Mouse (Mus musculus): ENCODE results near the gene Ltb. TPM values are rescaled to one million over a fixed set of nuclear protein-coding genes. Genes with fewer than 3 reads are reported as not detected.

The Ltb gene
- polyA plus RNA-seq, 1 experiment from 2014 or later = 0.45 TPM

- Histone ChIP-seq H3K4me1 (peaks cover 14% of the 10 kb centered on the region), H3K9me3 (replicated peaks) (no peaks in the 10 kb centered on the region), H3K27me3 (ENCODE audit: low read depth, poor library complexity, severe bottlenecking) (peaks cover 94% of the 10 kb centered on the region), H3K27ac (no peak within 1 kb of the TSS), H3K36me3 (no peaks in the 10 kb centered on the region), H3K4me3 (no peak within 1 kb of the TSS)
- DNase-seq (ENCODE audit: low spot score) = no peak
- 34% methylated on average over 13 of the region's 13 CpGs for WGBS
Measured at GRCm38 (mm10) chr17:35201787-35202186, 7.5 kb downstream of the Ltb start, which contains the start of gene Tnf. Gene Tnf, minus strand, starts transcription at chr17:35202007.

GRCm38 (mm10) chr17:35202442-35202841 lies 8.2 kb downstream of the Ltb start:
- no peak for DNase-seq (ENCODE audit: low spot score)
- peaks cover 87% of the 10 kb centered on the region for H3K27me3 ChIP-seq (ENCODE audit: low read depth, poor library complexity, severe bottlenecking)
- H3K27ac ChIP-seq = no peak overlapping the region
- peaks cover 10% of the 10 kb centered on the region for H3K4me1 ChIP-seq
- no peaks in the 10 kb centered on the region for H3K36me3 ChIP-seq
- 80% methylated on average over 4 of the region's 4 CpGs for WGBS
- H3K4me3 ChIP-seq = no peak overlapping the region
- H3K9me3 ChIP-seq (replicated peaks) = no peaks in the 10 kb centered on the region

DNA sequence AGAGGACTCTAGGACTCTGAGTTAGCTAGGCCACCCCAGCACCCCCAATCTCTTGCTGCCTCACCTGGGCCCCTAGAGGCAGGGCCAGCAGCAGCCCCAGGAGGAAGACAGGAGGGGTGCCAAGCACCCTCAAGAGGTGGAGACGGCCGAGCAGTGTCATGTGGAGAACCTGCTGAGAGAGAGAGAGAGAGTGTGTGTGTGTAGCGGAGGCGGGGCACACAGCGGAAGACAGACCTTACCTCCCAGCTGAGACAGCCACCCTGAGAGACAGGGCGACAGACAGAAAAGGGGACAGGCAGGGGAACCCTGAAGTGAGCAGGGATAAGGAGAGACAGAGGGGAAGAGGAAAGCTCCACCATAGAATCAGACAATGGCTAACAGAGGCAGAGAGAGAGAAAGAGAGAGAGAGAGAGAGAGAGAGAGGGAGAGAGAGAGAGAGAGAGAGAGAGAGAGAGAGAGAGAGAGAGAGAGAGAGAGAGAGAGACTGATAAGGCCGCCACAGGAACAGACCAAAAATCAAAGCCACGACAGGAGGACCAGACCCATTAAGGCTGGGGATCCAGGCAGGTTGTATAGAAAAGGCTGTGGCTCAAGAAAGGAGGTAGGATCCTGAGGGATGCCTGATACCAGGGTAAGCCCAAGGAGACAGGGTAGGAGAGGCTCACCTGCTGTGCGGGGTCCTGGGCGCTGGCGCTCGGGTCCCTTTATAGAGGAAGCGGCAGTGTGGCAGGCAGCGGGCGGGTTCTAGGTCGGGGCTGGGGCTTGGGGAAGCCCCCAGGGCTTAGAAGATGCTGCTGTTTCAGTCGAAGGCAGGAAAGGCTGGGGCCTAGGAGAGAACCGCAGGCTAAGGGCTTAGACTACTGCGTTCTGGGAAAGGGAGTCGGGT lies 10.5 kb downstream of the Ltb start, which contains the start of gene Lta:
Lta (minus strand) TSS at position 858 of the 886 bp plus-strand sequence.
- no peak within 1 kb of the TSS for H3K27ac ChIP-seq
- DNase-seq (ENCODE audit: low spot score) = no peak
- H3K36me3 ChIP-seq = no peaks in the 10 kb centered on the region
- peaks cover 67% of the 10 kb centered on the region for H3K27me3 ChIP-seq (ENCODE audit: low read depth, poor library complexity, severe bottlenecking)
- WGBS = 29% methylated on average over 20 of the region's 20 CpGs
- no peak within 1 kb of the TSS; the same call in 1 of the 2 replicates for H3K4me3 ChIP-seq
- no peaks in the 10 kb centered on the region for H3K9me3 ChIP-seq (replicated peaks)
- peaks cover 3% of the 10 kb centered on the region for H3K4me1 ChIP-seq

GRCm38 (mm10) chr17:35205380-35205769 lies 11.1 kb downstream of the Ltb start:
- WGBS = 56% methylated on average over 10 of the region's 10 CpGs
- H3K36me3 ChIP-seq = no peaks in the 10 kb centered on the region
- H3K27ac ChIP-seq = no peak overlapping the region
- no peaks in the 10 kb centered on the region for H3K9me3 ChIP-seq (replicated peaks)
- H3K4me3 ChIP-seq = no peak overlapping the region; the same call in 1 of the 2 replicates
- no peak for DNase-seq (ENCODE audit: low spot score)
- H3K27me3 ChIP-seq (ENCODE audit: low read depth, poor library complexity, severe bottlenecking) = peaks cover 61% of the 10 kb centered on the region
- peaks cover 3% of the 10 kb centered on the region for H3K4me1 ChIP-seq

DNA sequence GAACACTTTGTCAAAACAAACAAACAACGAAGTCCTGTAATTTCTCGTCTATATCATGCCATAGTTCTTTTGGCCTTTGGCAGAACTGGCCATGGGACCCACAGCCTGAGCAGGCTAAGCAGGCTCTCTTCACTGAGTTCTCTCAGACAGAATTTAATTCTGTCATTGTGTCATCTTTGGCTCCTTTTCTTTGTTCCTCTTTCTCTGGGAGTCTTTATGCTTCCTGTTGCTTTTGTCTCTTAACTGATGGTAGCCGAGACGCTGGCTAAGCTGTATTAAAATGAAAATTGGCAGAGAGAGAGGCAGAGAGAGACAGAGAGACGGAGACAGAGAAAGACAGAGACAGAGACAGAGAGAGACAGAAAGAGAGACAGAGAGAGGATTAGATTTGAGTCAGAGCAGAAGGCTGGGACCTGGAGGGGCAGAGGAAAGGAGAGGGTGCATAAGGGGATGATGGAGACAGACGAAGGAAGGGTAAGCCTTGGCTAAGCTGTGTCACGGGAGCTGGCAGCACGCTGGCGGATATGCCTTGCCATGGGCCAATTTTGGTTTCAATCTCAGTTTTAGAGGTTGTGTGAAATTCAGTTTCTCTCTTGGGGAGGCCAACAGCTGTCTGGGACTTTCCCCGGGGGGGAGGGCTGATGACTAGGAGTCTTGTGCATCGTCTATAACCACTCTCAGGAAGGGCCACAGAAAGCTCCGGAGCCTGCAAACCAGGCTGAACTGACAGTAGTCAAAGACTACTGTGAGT lies 15.7 kb downstream of the Ltb start:
- 85% methylated on average over 12 of the region's 12 CpGs for WGBS
- H3K9me3 ChIP-seq (replicated peaks) = no peaks in the 10 kb centered on the region
- peaks cover 15% of the 10 kb centered on the region for H3K27me3 ChIP-seq (ENCODE audit: low read depth, poor library complexity, severe bottlenecking)
- no peak for DNase-seq (ENCODE audit: low spot score)
- no peaks in the 10 kb centered on the region for H3K36me3 ChIP-seq
- peaks cover 8% of the 10 kb centered on the region for H3K4me1 ChIP-seq
- H3K27ac ChIP-seq = no peak overlapping the region
- no peak overlapping the region for H3K4me3 ChIP-seq

DNA sequence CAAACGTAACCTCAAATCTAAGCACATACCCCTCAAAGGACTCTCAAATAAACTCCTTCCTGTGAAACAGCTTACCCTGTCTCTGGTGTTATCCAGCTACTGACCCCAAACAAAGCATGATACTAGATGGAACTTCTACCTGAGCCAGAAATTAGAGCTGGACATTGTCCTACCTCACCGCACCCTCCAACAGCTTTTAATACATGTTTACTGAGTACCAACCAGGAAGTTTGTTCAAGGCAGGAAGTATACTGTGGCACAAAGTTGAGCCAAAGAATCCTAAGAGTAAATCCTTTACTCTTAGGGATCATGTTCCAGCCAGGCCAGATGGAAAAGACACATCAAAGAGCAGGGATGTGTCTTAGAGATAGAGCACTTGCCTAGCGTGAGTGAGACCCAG lies 16.4 kb downstream of the Ltb start:
- Histone ChIP-seq H3K27ac (no peak overlapping the region), H3K36me3 (no peaks in the 10 kb centered on the region), H3K4me3 (no peak overlapping the region), H3K4me1 (peaks cover 6% of the 10 kb centered on the region; the same call in 1 of the 2 replicates), H3K27me3 (ENCODE audit: low read depth, poor library complexity, severe bottlenecking) (peaks cover 9% of the 10 kb centered on the region; the same call in 1 of the 2 replicates), H3K9me3 (replicated peaks) (no peaks in the 10 kb centered on the region)
- no peak for DNase-seq (ENCODE audit: low spot score)
- WGBS = 76% methylated on average over 3 of the region's 3 CpGs

DNA sequence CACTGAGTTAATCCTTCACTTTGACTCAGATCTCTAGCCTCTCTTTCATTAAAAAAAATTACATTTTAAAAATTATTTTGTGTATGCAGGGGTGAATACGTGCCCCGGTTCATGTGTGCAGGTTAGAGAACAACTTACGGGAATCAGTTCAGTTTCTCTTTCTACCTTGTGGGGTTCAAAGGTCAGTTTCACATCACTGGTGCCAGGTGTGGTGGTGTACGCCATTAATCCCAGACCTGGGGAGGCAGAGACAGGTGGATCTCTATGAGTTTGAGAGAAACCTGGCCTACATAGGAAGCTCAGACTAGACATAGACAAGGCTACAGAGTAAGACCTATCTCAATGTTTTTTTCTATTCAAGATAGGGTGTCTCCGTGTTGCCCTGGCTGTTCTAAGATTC lies 18.8 kb downstream of the Ltb start:
- no peaks in the 10 kb centered on the region for H3K27me3 ChIP-seq (ENCODE audit: low read depth, poor library complexity, severe bottlenecking)
- 93% methylated on average over 5 of the region's 5 CpGs for WGBS
- no peaks in the 10 kb centered on the region for H3K9me3 ChIP-seq (replicated peaks)
- no peaks in the 10 kb centered on the region for H3K36me3 ChIP-seq
- no peak for DNase-seq (ENCODE audit: low spot score)
- no peak overlapping the region for H3K27ac ChIP-seq
- H3K4me3 ChIP-seq = no peak overlapping the region
- H3K4me1 ChIP-seq = peaks cover 6% of the 10 kb centered on the region; the same call in 1 of the 2 replicates

DNA sequence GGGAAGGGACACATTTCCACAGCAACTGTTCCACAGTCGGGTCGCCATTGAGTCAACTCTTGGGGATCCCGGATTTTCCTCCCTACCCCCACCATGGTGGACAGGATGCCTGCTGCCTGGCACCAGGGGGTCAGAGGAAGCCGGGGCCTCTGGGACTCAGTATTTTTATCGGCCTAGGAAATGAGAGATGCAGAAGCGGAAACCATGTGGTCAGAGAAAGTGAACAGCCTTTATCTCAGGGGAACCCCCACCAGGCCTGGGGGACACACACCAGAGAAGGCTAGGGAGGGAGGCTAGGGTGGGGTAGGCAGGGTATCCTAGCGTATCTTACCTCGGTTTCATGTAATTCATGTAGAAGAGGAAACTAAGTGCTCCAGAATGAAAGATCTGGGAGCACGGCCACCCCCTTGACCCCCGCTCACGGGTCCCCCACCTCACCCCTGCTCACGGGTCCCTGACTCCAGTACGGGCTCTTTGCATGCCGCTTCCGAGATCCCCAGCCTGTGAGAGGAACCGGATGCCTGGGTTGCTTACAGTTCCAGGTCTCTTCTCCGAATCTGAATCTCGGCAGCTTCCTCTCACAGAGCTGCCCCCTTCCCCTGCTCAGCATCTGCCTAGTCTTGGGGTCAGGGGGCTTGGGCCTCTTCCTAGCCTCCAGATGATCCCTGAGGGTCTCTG lies 24.4 kb downstream of the Ltb start:
- peaks cover 18% of the 10 kb centered on the region; the same call in 1 of the 2 replicates for H3K4me1 ChIP-seq
- H3K27ac ChIP-seq = no peak overlapping the region; the same call in 1 of the 2 replicates
- no peaks in the 10 kb centered on the region for H3K9me3 ChIP-seq (replicated peaks)
- no peak for DNase-seq (ENCODE audit: low spot score)
- H3K36me3 ChIP-seq = peaks cover 40% of the 10 kb centered on the region
- H3K27me3 ChIP-seq (ENCODE audit: low read depth, poor library complexity, severe bottlenecking) = no peaks in the 10 kb centered on the region
- 90% methylated on average over 18 of the region's 18 CpGs for WGBS
- no peak overlapping the region for H3K4me3 ChIP-seq

DNA sequence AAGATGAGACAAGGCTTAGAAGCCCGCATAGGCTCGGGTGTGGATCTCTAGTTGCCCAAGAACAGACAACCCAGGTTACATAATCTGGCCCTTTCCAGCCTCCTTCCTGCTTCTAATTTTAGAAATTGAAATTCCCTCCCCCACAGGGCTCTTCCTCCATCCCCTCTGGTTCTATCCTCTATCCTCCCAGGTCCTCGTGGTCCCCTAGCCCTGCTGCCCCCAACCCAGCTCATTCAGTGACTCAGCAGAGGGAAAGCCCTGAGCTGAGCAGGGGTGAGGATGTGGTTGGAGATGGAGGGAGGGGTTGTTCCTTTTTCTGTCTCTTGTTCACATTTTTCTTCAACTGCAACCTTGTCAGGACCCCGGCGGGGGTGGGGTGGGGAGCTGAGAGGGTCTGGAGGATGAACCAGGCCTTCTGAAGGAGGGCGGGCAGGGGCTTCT lies 25.4 kb downstream of the Ltb start:
- 86% methylated on average over 6 of the region's 6 CpGs for WGBS
- Histone ChIP-seq H3K27me3 (ENCODE audit: low read depth, poor library complexity, severe bottlenecking) (no peaks in the 10 kb centered on the region), H3K27ac (no peak overlapping the region), H3K4me1 (peaks cover 13% of the 10 kb centered on the region; the same call in 1 of the 2 replicates), H3K9me3 (replicated peaks) (no peaks in the 10 kb centered on the region), H3K36me3 (peaks cover 47% of the 10 kb centered on the region), H3K4me3 (no peak overlapping the region)
- DNase-seq (ENCODE audit: low spot score) = no peak

GRCm38 (mm10) chr17:35220156-35220952 lies 26.1 kb downstream of the Ltb start, which contains the start of gene Gm16181:
Gene Gm16181, plus strand, starts transcription at chr17:35220834.
- H3K4me3 ChIP-seq = no peak within 1 kb of the TSS
- H3K4me1 ChIP-seq = peaks cover 12% of the 10 kb centered on the region; the same call in 1 of the 2 replicates
- H3K27me3 ChIP-seq (ENCODE audit: low read depth, poor library complexity, severe bottlenecking) = no peaks in the 10 kb centered on the region
- no peak for DNase-seq (ENCODE audit: low spot score)
- peaks cover 54% of the 10 kb centered on the region for H3K36me3 ChIP-seq
- H3K9me3 ChIP-seq (replicated peaks) = no peaks in the 10 kb centered on the region
- H3K27ac ChIP-seq = 0 out of 2 replicates have a peak within 1 kb of the TSS, but pooled peaks have one; percentile 12
- WGBS = 85% methylated on average over 28 of the region's 28 CpGs

DNA sequence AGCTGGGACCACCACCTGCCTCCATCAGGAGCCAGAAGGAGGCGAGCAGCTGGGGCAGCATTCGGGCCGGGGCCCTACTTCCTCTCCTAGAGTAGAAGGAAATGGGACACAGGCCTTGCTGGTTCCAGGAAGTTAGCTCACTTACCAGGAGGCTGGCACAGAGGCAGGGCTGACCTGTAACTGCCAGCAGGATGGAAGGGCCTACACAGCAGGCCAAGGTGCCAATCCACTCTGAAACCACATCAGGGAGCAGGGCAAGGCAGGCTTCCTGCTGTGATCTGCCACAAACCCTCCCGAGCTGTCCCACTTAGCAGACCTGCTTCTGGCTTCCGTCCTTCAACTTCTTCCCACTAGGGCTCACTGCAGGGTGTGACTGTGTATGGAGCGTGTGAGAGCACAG lies 28.1 kb downstream of the Ltb start:
- no peak for DNase-seq (ENCODE audit: low spot score)
- Histone ChIP-seq H3K27ac (no peak overlapping the region), H3K9me3 (replicated peaks) (no peaks in the 10 kb centered on the region), H3K27me3 (ENCODE audit: low read depth, poor library complexity, severe bottlenecking) (no peaks in the 10 kb centered on the region), H3K4me3 (no peak overlapping the region), H3K4me1 (peaks cover 12% of the 10 kb centered on the region; the same call in 1 of the 2 replicates), H3K36me3 (peaks cover 74% of the 10 kb centered on the region)
- 83% methylated on average over 6 of the region's 6 CpGs for WGBS

DNA sequence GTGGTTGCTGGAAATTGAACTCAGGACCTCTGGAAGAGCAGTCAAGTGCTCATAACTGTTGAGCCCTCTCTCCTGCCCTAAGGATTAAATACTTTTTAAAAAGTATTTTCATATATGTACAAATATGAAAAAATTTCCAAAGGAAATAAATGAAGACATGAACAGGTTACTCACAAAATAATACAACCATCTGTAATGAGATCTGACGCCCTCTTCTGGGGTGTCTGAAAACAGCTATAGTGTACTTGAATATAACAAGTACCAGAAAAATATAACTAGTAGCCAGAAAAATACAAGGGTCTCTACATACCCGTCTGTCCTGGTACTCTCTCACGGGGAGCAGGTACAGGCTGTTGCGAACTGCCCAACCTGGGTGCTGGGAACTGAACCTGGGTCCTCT lies 30.4 kb downstream of the Ltb start:
- DNase-seq (ENCODE audit: low spot score) = no peak
- H3K4me1 ChIP-seq = 0 out of 2 replicates have a peak, but pooled peaks cover 5% of the 10 kb centered on the region
- no peaks in the 10 kb centered on the region for H3K27me3 ChIP-seq (ENCODE audit: low read depth, poor library complexity, severe bottlenecking)
- H3K9me3 ChIP-seq (replicated peaks) = no peaks in the 10 kb centered on the region
- H3K27ac ChIP-seq = no peak overlapping the region
- H3K36me3 ChIP-seq = peaks cover 88% of the 10 kb centered on the region
- 97% methylated on average over 4 of the region's 4 CpGs for WGBS
- H3K4me3 ChIP-seq = no peak overlapping the region
